Mouse (Mus musculus) midbrain, embryonic 10.5 days (tissue): ENCODE measurements around the gene Smagp. TPM values are rescaled to one million over a fixed set of nuclear protein-coding genes. Genes with fewer than 3 reads are reported as not detected.
"Not testable (repeated sequence)": the region's sequence is repeated elsewhere in the genome, so short reads cannot be mapped to it uniquely, and the experiment has no call there.

ENCODE experiments used
- DNase-seq: peaks from one replicate; pipeline ENCODE4 v3.0.0-alpha.2; 2017; ENCODE audit warnings: low spot score
- H3K27ac ChIP-seq: fragments of 300-500 bp; sonication (generic); replicated peaks from 2 replicates; pipeline ENCODE4 v1.5.1; 2016; ENCODE audit warnings: mild to moderate bottlenecking
- H3K27me3 ChIP-seq: fragments of 300-500 bp; sonication (generic); 2 replicates; pipeline ENCODE4 v1.6.1; 2016; ENCODE audit warnings: low read depth, mild to moderate bottlenecking; ENCODE audit not compliant: poor library complexity, severe bottlenecking
- H3K36me3 ChIP-seq: fragments of 300-500 bp; sonication (generic); 2 replicates; pipeline ENCODE4 v1.6.1; 2016; ENCODE audit warnings: mild to moderate bottlenecking, moderate library complexity
- H3K4me1 ChIP-seq: fragments of 300-500 bp; sonication (generic); 2 replicates; pipeline ENCODE4 v1.6.1; 2016
- H3K4me3 ChIP-seq: fragments of 300-500 bp; sonication (generic); 2 replicates; pipeline ENCODE4 v1.5.1; 2016; ENCODE audit warnings: mild to moderate bottlenecking, moderate library complexity
- H3K9me3 ChIP-seq: fragments of 300-500 bp; sonication (generic); replicated peaks from 2 replicates; pipeline ENCODE4 v1.6.1; 2016; ENCODE audit warnings: mild to moderate bottlenecking
- WGBS: fragments of 180-500 bp; shearing (Covaris S2); methylation state at CpG from one replicate; pipeline ENCODE4 v1.1.7; 2016; 5-methylcytosine and 5-hydroxymethylcytosine counted together
- polyA plus RNA-seq: library from polyadenylated mRNA; unstranded; fragments of >200 nt; fragmentation: Nextera tagmentation; extraction: Ambion mirVana; gene quantifications from 2 replicates; pipeline ENCODE4 v1.2.1, GENCODE M21; 2016

Gene Smagp
- polyA plus RNA-seq, 1 experiment from 2014 or later = 4.7 TPM

GRCm38 (mm10) chr15:100633341-100633740 lies 3.4 kb downstream of the Smagp start:
- Histone ChIP-seq H3K4me3 (no peak overlapping the region), H3K27ac (no peak overlapping the region), H3K36me3 (no peaks in the 10 kb centered on the region), H3K4me1 (peaks cover 14% of the 10 kb centered on the region), H3K9me3 (no peaks in the 10 kb centered on the region), H3K27me3 (peaks cover 82% of the 10 kb centered on the region)
- no peak for DNase-seq
- WGBS = 86% methylated on average over 10 of the region's 10 CpGs

DNA sequence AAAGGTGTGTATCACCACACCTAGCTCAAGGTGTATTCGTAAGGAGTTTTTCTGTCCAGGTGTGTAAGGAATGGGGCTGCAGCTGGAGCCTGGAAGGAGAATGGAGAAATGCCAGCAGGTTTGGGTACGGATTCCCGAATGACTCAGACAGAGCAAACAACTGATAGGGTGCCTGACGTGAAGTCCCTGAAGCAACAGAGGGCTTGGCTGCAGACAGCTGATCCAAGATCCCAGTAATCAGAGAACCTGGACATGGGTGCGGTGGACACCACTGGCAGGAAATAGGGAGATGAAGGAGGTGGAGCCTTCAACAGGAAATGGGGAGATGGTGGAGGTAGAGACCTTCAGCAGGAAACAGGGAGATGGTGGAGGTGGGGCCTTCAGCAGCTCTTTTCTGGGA lies 4.4 kb downstream of the Smagp start:
- Histone ChIP-seq H3K9me3 (no peaks in the 10 kb centered on the region), H3K4me1 (peaks cover 23% of the 10 kb centered on the region), H3K27me3 (peaks cover 77% of the 10 kb centered on the region), H3K36me3 (no peaks in the 10 kb centered on the region), H3K4me3 (no peak overlapping the region), H3K27ac (no peak overlapping the region)
- DNase-seq = no peak
- 91% methylated on average over 5 of the region's 5 CpGs for WGBS

DNA sequence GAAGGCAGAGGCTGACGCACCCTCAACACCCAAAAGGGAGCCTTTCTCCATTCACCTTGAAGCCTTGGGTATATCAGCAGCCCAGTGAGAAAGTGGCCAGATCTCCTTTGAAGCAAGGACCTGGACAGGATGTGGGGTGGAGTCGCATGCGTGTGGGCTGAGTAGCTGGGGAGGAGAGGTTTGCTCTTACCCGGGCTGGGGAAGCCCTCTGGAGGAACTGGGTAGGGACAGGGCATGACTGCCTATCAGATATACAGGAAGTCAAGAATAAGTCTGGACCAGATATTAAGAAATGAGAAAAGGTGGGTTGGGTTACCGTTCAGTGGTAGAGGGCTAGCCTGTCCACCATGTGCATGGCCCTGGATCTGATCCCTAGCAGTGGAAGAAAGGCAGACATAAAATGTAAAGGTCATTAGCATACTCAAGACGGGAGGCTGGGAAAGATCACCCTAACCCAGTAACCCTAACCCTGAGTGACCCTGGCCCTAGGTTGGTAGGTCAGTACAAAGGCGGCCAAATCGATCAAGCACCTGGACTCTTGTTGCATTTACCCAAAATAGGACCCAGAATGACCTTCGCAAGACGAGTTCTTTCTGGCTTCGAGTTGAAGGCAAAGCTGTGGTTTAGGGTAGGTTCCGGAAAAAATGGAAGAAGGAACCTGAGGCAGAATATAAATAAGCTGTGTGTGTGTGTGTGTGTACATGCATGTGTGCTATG lies 5.1 kb downstream of the Smagp start:
- no peak overlapping the region for H3K27ac ChIP-seq
- H3K36me3 ChIP-seq = no peaks in the 10 kb centered on the region
- WGBS = 86% methylated on average over 12 of the region's 12 CpGs
- no peaks in the 10 kb centered on the region for H3K9me3 ChIP-seq
- H3K4me1 ChIP-seq = peaks cover 16% of the 10 kb centered on the region
- no peak overlapping the region for H3K4me3 ChIP-seq
- H3K27me3 ChIP-seq = peaks cover 70% of the 10 kb centered on the region
- no peak for DNase-seq

DNA sequence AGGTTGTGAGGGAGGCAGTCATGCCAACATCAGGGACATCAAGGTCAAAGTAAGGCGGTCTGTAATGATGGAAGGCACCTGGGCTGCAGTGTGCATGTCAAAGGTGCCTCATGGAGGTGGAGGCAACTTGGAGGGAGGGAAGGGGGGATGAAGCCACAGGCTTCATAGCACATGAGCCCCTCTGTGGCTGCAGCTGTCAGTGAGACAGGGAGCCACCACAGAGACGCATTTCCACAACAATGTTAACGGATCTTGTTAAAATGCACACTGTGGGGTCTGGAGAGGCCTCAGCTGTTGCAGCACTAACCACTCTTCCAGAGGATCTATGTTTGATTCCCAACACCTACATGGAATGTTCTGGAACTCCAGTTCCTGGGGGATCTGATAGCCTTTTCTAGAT lies 6.6 kb downstream of the Smagp start:
- peaks cover 55% of the 10 kb centered on the region for H3K27me3 ChIP-seq
- peaks cover 10% of the 10 kb centered on the region for H3K4me1 ChIP-seq
- no peak overlapping the region for H3K27ac ChIP-seq
- H3K9me3 ChIP-seq = no peaks in the 10 kb centered on the region
- WGBS = 69% methylated on average over 3 of the region's 3 CpGs
- DNase-seq = no peak
- H3K36me3 ChIP-seq = no peaks in the 10 kb centered on the region
- H3K4me3 ChIP-seq = no peak overlapping the region

- no peak overlapping the region for H3K27ac ChIP-seq
- H3K27me3 ChIP-seq = peaks cover 43% of the 10 kb centered on the region
- peaks cover 10% of the 10 kb centered on the region for H3K4me1 ChIP-seq
- no peaks in the 10 kb centered on the region for H3K9me3 ChIP-seq
- no peaks in the 10 kb centered on the region for H3K36me3 ChIP-seq
- DNase-seq = no peak
- H3K4me3 ChIP-seq = no peak overlapping the region
- 58% methylated on average over 7 of the region's 7 CpGs for WGBS
These were observed 7.9 kb downstream of the Smagp start for GRCm38 (mm10) chr15:100628797-100629196.

- Histone ChIP-seq H3K4me1 (peaks cover 10% of the 10 kb centered on the region), H3K27me3 (peaks cover 34% of the 10 kb centered on the region), H3K27ac (peak overlapping the region; percentile 1; the same call in 1 of the 2 replicates), H3K36me3 (no peaks in the 10 kb centered on the region), H3K4me3 (peak overlapping the region; percentile 14; the same call in 1 of the 2 replicates), H3K9me3 (no peaks in the 10 kb centered on the region)
- 4% methylated on average over 11 of the region's 11 CpGs for WGBS
- no peak for DNase-seq
These were observed 8.9 kb downstream of the Smagp start for GRCm38 (mm10) chr15:100627774-100628370.

GRCm38 (mm10) chr15:100627287-100627686 lies 9.5 kb downstream of the Smagp start:
- Histone ChIP-seq H3K27ac (no peak overlapping the region), H3K4me1 (peaks cover 10% of the 10 kb centered on the region), H3K36me3 (no peaks in the 10 kb centered on the region), H3K27me3 (peaks cover 28% of the 10 kb centered on the region), H3K9me3 (no peaks in the 10 kb centered on the region), H3K4me3 (no peak overlapping the region)
- WGBS = 16% methylated on average over 10 of the region's 10 CpGs
- DNase-seq = no peak

DNA sequence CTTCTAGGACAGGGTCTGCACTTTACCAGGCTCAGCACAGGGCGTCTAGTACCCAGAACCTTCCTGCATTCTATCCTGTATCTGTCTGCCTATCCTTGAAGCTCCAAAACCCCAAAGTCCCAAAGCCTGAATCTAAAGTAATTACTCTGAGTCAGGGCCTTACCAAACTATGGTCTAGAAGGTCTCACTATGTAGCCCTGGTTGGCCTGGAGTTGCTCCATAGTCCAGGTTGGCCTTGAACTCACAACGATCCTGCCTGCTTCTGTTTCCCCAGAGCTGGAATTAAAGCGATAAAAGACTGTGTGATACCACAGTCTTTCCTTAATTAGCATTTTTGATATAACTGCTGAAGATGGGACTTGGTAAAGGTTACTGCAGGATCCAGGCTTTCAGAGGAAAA lies 12.3 kb downstream of the Smagp start:
- 90% methylated on average over 3 of the region's 3 CpGs for WGBS
- DNase-seq = no peak
- Histone ChIP-seq H3K9me3 (no peaks in the 10 kb centered on the region), H3K27me3 (peaks cover 17% of the 10 kb centered on the region; the same call in 1 of the 2 replicates), H3K36me3 (peaks cover 23% of the 10 kb centered on the region), H3K4me3 (no peak overlapping the region), H3K27ac (no peak overlapping the region), H3K4me1 (peaks cover 10% of the 10 kb centered on the region)

GRCm38 (mm10) chr15:100623754-100624153 lies 13.0 kb downstream of the Smagp start:
- H3K27me3 ChIP-seq = peaks cover 10% of the 10 kb centered on the region; the same call in 1 of the 2 replicates
- 87% methylated on average over 9 of the region's 9 CpGs for WGBS
- peaks cover 29% of the 10 kb centered on the region for H3K36me3 ChIP-seq
- H3K4me1 ChIP-seq = peaks cover 10% of the 10 kb centered on the region
- H3K27ac ChIP-seq = no peak overlapping the region
- DNase-seq = no peak
- H3K9me3 ChIP-seq = no peaks in the 10 kb centered on the region
- H3K4me3 ChIP-seq = no peak overlapping the region

DNA sequence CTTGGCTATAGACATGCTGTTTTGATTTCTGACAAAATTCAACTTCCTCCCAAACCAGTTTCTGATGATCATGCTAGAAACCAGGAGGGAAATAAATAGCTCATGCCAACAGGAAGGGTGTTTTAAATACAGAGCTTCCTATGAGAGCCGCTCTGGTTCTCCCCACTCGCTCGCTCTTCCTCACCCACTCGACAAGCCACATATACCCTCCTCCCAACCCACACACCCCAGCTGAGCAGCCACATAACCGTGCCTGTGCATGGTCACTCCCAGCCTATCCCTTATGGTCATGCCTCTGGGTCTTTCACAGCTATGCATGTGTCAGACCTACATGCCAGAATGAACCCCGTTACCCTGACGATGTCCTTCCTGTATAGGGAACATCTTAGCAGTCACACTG lies 14.6 kb downstream of the Smagp start:
- Histone ChIP-seq H3K9me3 (no peaks in the 10 kb centered on the region), H3K27me3 (no peaks in the 10 kb centered on the region), H3K27ac (no peak overlapping the region), H3K4me3 (no peak overlapping the region), H3K4me1 (no peaks in the 10 kb centered on the region), H3K36me3 (peaks cover 44% of the 10 kb centered on the region)
- DNase-seq = no peak
- 89% methylated on average over 7 of the region's 7 CpGs for WGBS

GRCm38 (mm10) chr15:100621671-100622070 lies 15.1 kb downstream of the Smagp start:
- 78% methylated on average over 9 of the region's 9 CpGs for WGBS

DNA sequence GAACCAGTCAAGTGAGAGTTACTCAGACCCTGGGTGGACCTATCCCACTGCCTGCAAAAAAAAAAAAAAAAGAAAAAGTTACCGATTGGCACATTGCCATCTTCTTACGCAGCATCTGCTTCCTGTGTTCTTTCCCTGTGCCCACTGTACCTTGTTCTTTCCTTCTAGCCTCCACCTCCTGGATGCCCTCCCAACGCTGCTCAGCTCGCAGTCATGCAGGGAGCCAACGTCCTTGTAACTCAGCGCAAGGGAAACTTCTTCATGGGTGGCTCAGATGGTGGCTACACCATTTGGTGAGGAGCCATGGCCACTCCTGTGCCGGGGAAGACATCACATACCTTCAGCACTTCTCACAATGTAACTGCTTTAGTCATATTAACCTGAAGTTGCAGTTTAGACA lies 17.5 kb downstream of the Smagp start:
- 91% methylated on average over 7 of the region's 7 CpGs for WGBS
- Histone ChIP-seq H3K4me1 (peaks cover 19% of the 10 kb centered on the region), H3K36me3 (peaks cover 47% of the 10 kb centered on the region), H3K9me3 (no peaks in the 10 kb centered on the region), H3K4me3 (no peak overlapping the region), H3K27me3 (peaks cover 2% of the 10 kb centered on the region; the same call in 1 of the 2 replicates), H3K27ac (no peak overlapping the region)
- DNase-seq = no peak

More at GRCm38 (mm10) chr15:100621671-100622070, 15.1 kb downstream of the Smagp start:
- H3K27me3 ChIP-seq, H3K27ac ChIP-seq, H3K4me1 ChIP-seq, H3K9me3 ChIP-seq, DNase-seq, H3K4me3 ChIP-seq: not testable (repeated sequence)
- peaks cover 47% of the 10 kb centered on the region for H3K36me3 ChIP-seq

DNA sequence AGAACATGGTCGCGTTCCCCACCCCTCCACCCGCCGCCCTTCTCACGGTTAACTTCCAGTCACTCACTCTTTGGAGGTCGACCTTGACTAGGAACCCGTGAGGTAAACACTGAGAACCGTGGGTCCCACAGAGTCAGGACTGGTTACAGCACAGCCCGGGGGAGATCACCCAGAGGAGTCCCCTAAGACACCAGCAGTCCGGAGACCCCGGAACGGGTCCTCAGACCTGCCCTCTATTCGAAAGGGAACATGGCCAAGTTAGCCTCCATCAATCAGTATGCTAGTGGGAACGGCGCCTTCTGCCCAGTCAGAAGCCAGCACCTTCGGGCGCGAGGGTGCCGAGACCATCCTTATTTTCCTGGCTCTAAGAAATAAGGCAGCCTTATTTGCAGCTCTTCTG lies 20.5 kb downstream of the Smagp start:
- no peaks in the 10 kb centered on the region for H3K9me3 ChIP-seq
- 2% methylated on average over 19 of the region's 19 CpGs for whole genome bisulfite sequencing
- peaks cover 15% of the 10 kb centered on the region for H3K27me3 ChIP-seq
- H3K36me3 ChIP-seq = peaks cover 42% of the 10 kb centered on the region
- H3K4me1 ChIP-seq = peaks cover 29% of the 10 kb centered on the region
- H3K4me3 ChIP-seq = peak overlapping the region; percentile 92
- no peak for DNase-seq
- peak overlapping the region; percentile 97 for H3K27ac ChIP-seq
